Mouse (Mus musculus) E14TG2a.4 (cell line): ENCODE measurements around the gene Timm23.

ENCODE experiments used
- CTCF ChIP-seq: conservative IDR thresholded peaks from 2 replicates; pipeline ENCODE4 v1.5.1; 2014; ENCODE audit warnings: low read length
- NANOG ChIP-seq: IDR thresholded peaks from 2 replicates; pipeline ENCODE4 v1.6.1; 2014; ENCODE audit warnings: borderline replicate concordance, low read length, mixed read lengths
- POU5F1 ChIP-seq: IDR thresholded peaks from 2 replicates; pipeline ENCODE4 v1.6.1; 2014; ENCODE audit warnings: low read length, borderline replicate concordance

DNA sequence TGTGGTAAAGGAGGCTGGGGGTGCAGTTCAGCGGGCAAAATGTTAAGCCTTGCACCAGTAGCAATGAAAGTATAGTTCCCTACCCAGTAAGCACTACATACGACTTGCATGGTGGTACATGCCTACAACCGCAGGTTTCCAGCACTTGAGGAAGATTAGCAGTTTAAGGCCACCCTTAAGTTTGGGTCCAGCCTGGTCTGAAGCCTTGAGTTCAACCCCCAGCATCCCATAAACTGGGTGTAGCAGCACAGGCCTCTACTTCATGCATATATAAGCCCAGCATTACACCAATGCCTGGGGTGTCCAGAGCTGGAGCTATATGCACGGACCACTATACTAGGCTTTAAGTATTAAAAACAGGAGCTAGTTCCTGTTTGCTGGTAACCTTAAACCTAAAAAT lies 17.9 kb downstream of the Timm23 start:
- no peak for TF ChIP-seq CTCF
- no peak for TF ChIP-seq POU5F1
- no peak for TF ChIP-seq NANOG
